Comparison of ENCODE assay signal across 7 mouse cellular contexts in the genomic region with DNA sequence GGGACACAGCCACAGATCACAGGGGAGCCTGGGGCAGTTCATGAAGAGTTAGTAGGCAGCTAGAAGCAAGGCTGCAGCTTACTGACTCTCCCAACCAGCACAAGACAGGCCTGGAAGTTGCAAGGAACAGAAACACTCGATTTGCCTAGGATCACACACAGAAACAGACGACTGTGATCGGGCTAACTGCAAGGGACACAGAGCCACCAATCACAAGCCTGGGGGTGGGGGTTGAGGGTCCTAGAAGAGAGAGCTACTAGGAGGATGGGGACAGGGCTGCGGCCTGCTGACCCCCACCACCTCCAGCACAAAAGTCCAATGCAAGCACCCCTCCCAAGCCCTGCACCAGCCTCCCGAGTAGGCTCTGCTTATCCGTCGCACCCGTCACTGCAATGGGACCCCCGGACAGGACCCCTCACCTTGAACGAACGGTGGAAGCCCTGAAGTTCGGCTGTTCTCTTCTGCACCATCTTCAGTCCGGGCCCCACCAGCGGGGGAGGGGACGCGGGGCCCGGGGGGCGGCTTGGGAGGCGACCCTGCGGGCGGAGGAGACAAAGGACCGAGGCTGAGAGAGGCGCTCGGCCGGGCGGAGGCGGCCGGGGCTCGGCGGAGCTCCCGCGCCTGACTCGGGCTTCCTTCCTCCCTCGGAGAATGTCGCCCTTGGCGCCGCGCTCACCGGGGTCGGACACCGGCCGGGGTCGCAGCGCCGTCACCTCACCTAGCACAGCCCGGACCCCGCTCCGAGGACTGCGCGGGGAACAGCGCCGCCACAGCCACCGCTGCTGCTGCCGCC. TPM values are rescaled to one million over a fixed set of nuclear protein-coding genes. Genes with fewer than 3 reads are reported as not detected.
DNase-seq lines count a peak whose midpoint lies in the region; ATAC-seq and TF ChIP-seq lines count a peak whose summit lies in the region.

No protein-coding gene starts in this region.

- DNase-seq in lung, embryonic 14.5 days, result peak; percentile 27
- DNase-seq in lung, postnatal 36 days, result no peak
- DNase-seq in brain, embryonic 14.5 days (ENCODE audit: low read depth), result peak; percentile 53
- no peak for DNase-seq in layer of hippocampus, adult 9-11 months

- H3K27me3 ChIP-seq in lung, embryonic 14.5 days (ENCODE audit: insufficient read depth, low read length), result no peaks in the 10 kb centered on the region
- no peaks in the 10 kb centered on the region for H3K27me3 ChIP-seq in liver, embryonic 12.5 days (replicated peaks)
- H3K27me3 ChIP-seq in small intestine, adult 2 months (ENCODE audit: control insufficient read depth, insufficient read depth, low read length), result no peaks in the 10 kb centered on the region

- no peak for TF ChIP-seq CTCF in lung, embryonic 14.5 days (IDR thresholded peaks at IDR 0.05; ENCODE audit: low read depth)
- no peak for TF ChIP-seq CTCF in brain, embryonic 14.5 days (IDR thresholded peaks at IDR 0.05; ENCODE audit: borderline replicate concordance, extremely low read depth, insufficient read depth, insufficient read length)
- no peak for TF ChIP-seq CTCF in small intestine, adult 2 months (IDR thresholded peaks at IDR 0.05; ENCODE audit: extremely low read depth, insufficient read length, insufficient replicate concordance, low read depth, low read length)

- peak overlapping the region; percentile 98 for H3K9ac ChIP-seq in lung, embryonic 14.5 days
- H3K9ac ChIP-seq in liver, embryonic 12.5 days, result peak overlapping the region; percentile 98

- H3K4me1 ChIP-seq in lung, embryonic 14.5 days (ENCODE audit: insufficient read depth), result peaks cover 39% of the 10 kb centered on the region
- H3K4me1 ChIP-seq in liver, embryonic 12.5 days, result peaks cover 84% of the 10 kb centered on the region
- peaks cover 56% of the 10 kb centered on the region for H3K4me1 ChIP-seq in small intestine, adult 2 months (ENCODE audit: control insufficient read depth, insufficient read depth, insufficient read length, low read length)

- no peak for TF ChIP-seq POLR2A in brain, embryonic 14.5 days (IDR thresholded peaks at IDR 0.05; ENCODE audit: borderline replicate concordance, extremely low read depth, insufficient read depth, insufficient read length, poor library complexity, severe bottlenecking)
- TF ChIP-seq POLR2A in small intestine, adult 2 months (IDR thresholded peaks at IDR 0.05; ENCODE audit: low read depth, low read length), result no peak

- H3K4me3 ChIP-seq in lung, embryonic 14.5 days (ENCODE audit: low read depth, low read length), result peak overlapping the region; percentile 98
- H3K4me3 ChIP-seq in liver, embryonic 12.5 days, result peak overlapping the region; percentile 91
- peak overlapping the region; percentile 85 for H3K4me3 ChIP-seq in small intestine, adult 2 months (ENCODE audit: low read depth, low read length)

- H3K4me2 ChIP-seq in lung, embryonic 14.5 days, result peak overlapping the region; percentile 88
- peak overlapping the region; percentile 92 for H3K4me2 ChIP-seq in liver, embryonic 12.5 days

- peak; percentile 9 for ATAC-seq in lung, embryonic 14.5 days (ENCODE audit: insufficient read depth)
- ATAC-seq in granulocyte monocyte progenitor cell, adult 5-6 weeks (replicated peaks; ENCODE audit: poor library complexity, severe bottlenecking), result peak; percentile 1
- ATAC-seq in liver, embryonic 12.5 days, result no peak

- under 1% methylated on average over 33 of the region's 54 CpGs for WGBS in lung, embryonic 14.5 days
- under 1% methylated on average over 31 of the region's 54 CpGs for WGBS in liver, embryonic 12.5 days (ENCODE audit: insufficient replicate concordance)
- WGBS in small intestine, adult 2 months, result 1% methylated on average over 41 of the region's 54 CpGs

- H3K36me3 ChIP-seq in lung, embryonic 14.5 days (ENCODE audit: insufficient read depth), result peaks cover 35% of the 10 kb centered on the region
- H3K36me3 ChIP-seq in liver, embryonic 12.5 days, result peaks cover 37% of the 10 kb centered on the region
- H3K36me3 ChIP-seq in small intestine, adult 2 months (ENCODE audit: control insufficient read depth, insufficient read depth, low read length), result peaks cover 13% of the 10 kb centered on the region

- H3K27ac ChIP-seq in lung, embryonic 14.5 days (ENCODE audit: low read depth), result peak overlapping the region; percentile 84
- peak overlapping the region; percentile 100 for H3K27ac ChIP-seq in liver, embryonic 12.5 days
- H3K27ac ChIP-seq in small intestine, adult 2 months (ENCODE audit: insufficient read depth, low read depth, low read length), result peak overlapping the region; percentile 36

- no peaks in the 10 kb centered on the region for H3K9me3 ChIP-seq in lung, embryonic 14.5 days (ENCODE audit: low read depth, low read length)
- H3K9me3 ChIP-seq in liver, embryonic 12.5 days (replicated peaks), result no peaks in the 10 kb centered on the region

RNA-seq across cellular contexts. Expression of a gene that starts 2.3 kb away (rescaled TPM):
- 102 and 110 TPM in 2 replicates for polyA plus RNA-seq in lung, embryonic 14.5 days (2014; fragmentation: Nextera tagmentation; extraction: Ambion mirVana)
- polyA plus RNA-seq in brain, embryonic 14.5 days (2012; rRNA removed), result 96.9 and 115 TPM in 2 replicates
- 49.2 and 63.3 TPM in 2 replicates for total RNA-seq in granulocyte monocyte progenitor cell, adult 5-6 weeks (2014; fragmentation: Nextera tagmentation)
- total RNA-seq in granulocyte monocyte progenitor cell, adult 5-6 weeks (2017), result 37.7 and 58.0 TPM in 2 replicates
- 124 and 125 TPM in 2 replicates for polyA plus RNA-seq in liver, embryonic 12.5 days (2016; fragmentation: Nextera tagmentation; extraction: Ambion mirVana)
- 96.1 and 146 TPM in 2 replicates for polyA plus RNA-seq in small intestine, adult 2 months (2012; rRNA removed)

RNA-seq across cellular contexts. Expression of a gene that starts 18.7 kb away (rescaled TPM):
- 82.5 and 101 TPM in 2 replicates for polyA plus RNA-seq in lung, embryonic 14.5 days (2014; fragmentation: Nextera tagmentation; extraction: Ambion mirVana)
- polyA plus RNA-seq in brain, embryonic 14.5 days (2012; rRNA removed), result 91.9 and 113 TPM in 2 replicates
- 26.1 and 34.6 TPM in 2 replicates for total RNA-seq in granulocyte monocyte progenitor cell, adult 5-6 weeks (2014; fragmentation: Nextera tagmentation)
- total RNA-seq in granulocyte monocyte progenitor cell, adult 5-6 weeks (2017), result 13.3 and 34.8 TPM in 2 replicates
- polyA plus RNA-seq in liver, embryonic 12.5 days (2016; fragmentation: Nextera tagmentation; extraction: Ambion mirVana), result 26.0 and 27.3 TPM in 2 replicates
- 45.4 and 84.1 TPM in 2 replicates for polyA plus RNA-seq in small intestine, adult 2 months (2012; rRNA removed)

RNA-seq across cellular contexts. Expression of a gene that starts 26.2 kb away (rescaled TPM):
- 35.1 and 40.3 TPM in 2 replicates for polyA plus RNA-seq in lung, embryonic 14.5 days (2014; fragmentation: Nextera tagmentation; extraction: Ambion mirVana)
- 36.9 and 47.3 TPM in 2 replicates for polyA plus RNA-seq in brain, embryonic 14.5 days (2012; rRNA removed)
- total RNA-seq in granulocyte monocyte progenitor cell, adult 5-6 weeks (2014; fragmentation: Nextera tagmentation), result 34.1 and 37.2 TPM in 2 replicates
- 34.2 and 59.8 TPM in 2 replicates for total RNA-seq in granulocyte monocyte progenitor cell, adult 5-6 weeks (2017)
- polyA plus RNA-seq in liver, embryonic 12.5 days (2016; fragmentation: Nextera tagmentation; extraction: Ambion mirVana), result 43.9 and 45.3 TPM in 2 replicates
- 26.5 and 40.0 TPM in 2 replicates for polyA plus RNA-seq in small intestine, adult 2 months (2012; rRNA removed)

RNA-seq across cellular contexts. Expression of a gene that starts 26.4 kb away (rescaled TPM):
- polyA plus RNA-seq in lung, embryonic 14.5 days (2014; fragmentation: Nextera tagmentation; extraction: Ambion mirVana), result 6.7 and 7.3 TPM in 2 replicates
- polyA plus RNA-seq in brain, embryonic 14.5 days (2012; rRNA removed), result 47.6 and 70.2 TPM in 2 replicates
- 9.0 and 17.3 TPM in 2 replicates for total RNA-seq in granulocyte monocyte progenitor cell, adult 5-6 weeks (2014; fragmentation: Nextera tagmentation)
- 7.1 and 7.8 TPM in 2 replicates for total RNA-seq in granulocyte monocyte progenitor cell, adult 5-6 weeks (2017)
- 10.1 and 10.6 TPM in 2 replicates for polyA plus RNA-seq in liver, embryonic 12.5 days (2016; fragmentation: Nextera tagmentation; extraction: Ambion mirVana)
- 20.8 and 36.3 TPM in 2 replicates for polyA plus RNA-seq in small intestine, adult 2 months (2012; rRNA removed)

RNA-seq across cellular contexts. Expression of a gene that starts 53.0 kb away (rescaled TPM):
- polyA plus RNA-seq in lung, embryonic 14.5 days (2014; fragmentation: Nextera tagmentation; extraction: Ambion mirVana), result 105 and 124 TPM in 2 replicates
- 213 and 237 TPM in 2 replicates for polyA plus RNA-seq in brain, embryonic 14.5 days (2012; rRNA removed)
- 47.7 and 65.2 TPM in 2 replicates for total RNA-seq in granulocyte monocyte progenitor cell, adult 5-6 weeks (2014; fragmentation: Nextera tagmentation)
- total RNA-seq in granulocyte monocyte progenitor cell, adult 5-6 weeks (2017), result 112 and 127 TPM in 2 replicates
- 106 TPM in 2 replicates for polyA plus RNA-seq in liver, embryonic 12.5 days (2016; fragmentation: Nextera tagmentation; extraction: Ambion mirVana)
- 115 and 266 TPM in 2 replicates for polyA plus RNA-seq in small intestine, adult 2 months (2012; rRNA removed)

Comparison
In these comparisons a context has a peak if more than half of its experiments do, and no peak if none do; other contexts are left out.
1. DNase-seq: peak in lung, embryonic 14.5 days (single experiment) and brain, embryonic 14.5 days (single experiment); none in lung, postnatal 36 days (single experiment) and layer of hippocampus, adult 9-11 months (single experiment).
2. H3K27ac ChIP-seq: peak in every context shown above with its lines; median percentile 100 in liver, embryonic 12.5 days; 84 in lung, embryonic 14.5 days; 36 in small intestine, adult 2 months.
3. Peak in every context shown above with its lines, with median percentiles within 50 percentile points of each other: H3K4me3 ChIP-seq.